Mouse (Mus musculus) MEL-GATA-1-ER (cell line): ENCODE measurements around the gene Pla2g7.
A peak's percentile ranks its signal among the peaks of the same experiment; 100 is the strongest.

ENCODE experiments used
- DNase-seq: peaks from one replicate; pipeline ENCODE4 v3.0.0-alpha.2; 2012; ENCODE audit warnings: low read depth; ENCODE audit errors: extremely low read depth

Pla2g7 gene

DNA sequence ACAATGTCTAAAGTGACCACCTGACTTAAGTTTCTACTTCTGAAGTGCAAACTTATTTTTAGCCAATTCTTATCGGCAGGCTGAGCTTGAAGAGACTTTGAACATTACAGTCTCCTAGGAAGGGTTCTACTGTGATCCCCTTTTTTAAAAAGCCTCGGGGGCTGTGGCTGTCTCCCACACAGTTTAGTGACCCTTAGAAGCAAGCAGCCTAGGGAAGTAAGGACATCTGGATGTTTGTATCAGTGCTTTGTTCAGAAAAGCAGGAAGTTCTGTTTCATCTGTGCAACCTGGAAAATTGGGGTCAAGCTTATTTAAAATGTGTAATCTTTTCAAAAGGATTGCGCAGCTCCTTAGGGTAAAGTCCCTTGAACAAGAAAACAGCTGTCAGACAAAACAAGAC lies 12.6 kb downstream of the Pla2g7 start:
- no peak for DNase-seq

GRCm38 (mm10) chr17:43581012-43581467 lies 13.1 kb downstream of the Pla2g7 start:
- no peak for DNase-seq

DNA sequence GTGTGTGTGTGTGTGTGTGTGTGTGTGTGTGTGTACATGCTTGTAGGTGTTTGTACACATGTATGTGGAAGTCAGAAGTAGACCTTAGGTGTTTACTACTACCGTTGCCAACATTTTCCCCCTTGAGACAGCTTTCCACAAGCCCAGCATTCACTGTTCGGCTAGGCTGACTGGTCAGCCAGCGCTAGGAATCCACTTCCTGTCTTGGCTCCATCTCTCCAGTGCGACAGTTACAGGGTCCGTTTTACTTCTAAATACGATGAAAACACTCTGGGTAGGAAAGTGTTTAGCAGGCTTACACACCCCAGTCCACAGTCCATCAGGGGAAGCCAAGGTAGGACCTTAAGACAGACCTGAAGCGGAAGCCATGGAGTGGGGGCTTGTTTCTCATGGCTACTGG lies 16.9 kb downstream of the Pla2g7 start:
- DNase-seq: no peak

DNA sequence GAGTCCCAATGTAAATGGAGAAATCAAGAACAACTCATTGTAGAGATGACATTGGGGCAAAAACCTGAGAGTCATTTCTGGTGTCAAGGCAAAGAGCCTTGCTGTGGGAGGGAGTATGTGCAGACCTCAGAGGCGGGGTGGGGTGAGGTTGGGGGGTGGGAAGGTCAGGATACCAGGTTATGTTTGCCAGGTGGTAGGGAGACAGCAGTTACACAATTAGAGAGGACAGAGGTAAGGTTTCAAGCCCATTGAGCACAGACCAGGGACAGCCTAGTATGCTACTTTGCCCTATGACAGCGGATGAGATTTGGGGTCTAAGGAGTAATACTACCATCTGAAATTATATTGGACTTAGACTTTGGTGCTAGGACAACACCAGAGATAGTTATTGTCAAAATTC lies 19.4 kb downstream of the Pla2g7 start:
- no peak for DNase-seq

DNA sequence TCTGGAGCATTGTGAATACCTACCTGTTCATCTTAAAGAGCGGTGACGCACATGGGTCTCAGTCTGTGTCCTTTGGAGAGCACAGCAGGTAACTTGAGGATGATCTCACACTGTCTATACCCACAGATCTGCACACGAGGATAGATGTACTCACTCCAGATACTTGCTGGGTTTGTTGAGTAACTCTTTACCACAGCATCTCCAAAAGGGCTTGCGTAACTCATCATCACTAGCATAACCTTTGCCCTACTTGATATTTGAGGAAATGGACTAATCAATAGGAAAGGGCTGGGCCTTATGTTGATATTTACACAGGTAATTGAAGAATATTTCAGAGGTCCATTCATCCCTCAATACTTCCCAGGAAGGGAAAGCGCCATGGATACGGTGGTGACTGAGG lies 21.9 kb downstream of the Pla2g7 start:
- DNase-seq: no peak

GRCm38 (mm10) chr17:43590531-43590930 lies 22.6 kb downstream of the Pla2g7 start:
- no peak for DNase-seq

DNA sequence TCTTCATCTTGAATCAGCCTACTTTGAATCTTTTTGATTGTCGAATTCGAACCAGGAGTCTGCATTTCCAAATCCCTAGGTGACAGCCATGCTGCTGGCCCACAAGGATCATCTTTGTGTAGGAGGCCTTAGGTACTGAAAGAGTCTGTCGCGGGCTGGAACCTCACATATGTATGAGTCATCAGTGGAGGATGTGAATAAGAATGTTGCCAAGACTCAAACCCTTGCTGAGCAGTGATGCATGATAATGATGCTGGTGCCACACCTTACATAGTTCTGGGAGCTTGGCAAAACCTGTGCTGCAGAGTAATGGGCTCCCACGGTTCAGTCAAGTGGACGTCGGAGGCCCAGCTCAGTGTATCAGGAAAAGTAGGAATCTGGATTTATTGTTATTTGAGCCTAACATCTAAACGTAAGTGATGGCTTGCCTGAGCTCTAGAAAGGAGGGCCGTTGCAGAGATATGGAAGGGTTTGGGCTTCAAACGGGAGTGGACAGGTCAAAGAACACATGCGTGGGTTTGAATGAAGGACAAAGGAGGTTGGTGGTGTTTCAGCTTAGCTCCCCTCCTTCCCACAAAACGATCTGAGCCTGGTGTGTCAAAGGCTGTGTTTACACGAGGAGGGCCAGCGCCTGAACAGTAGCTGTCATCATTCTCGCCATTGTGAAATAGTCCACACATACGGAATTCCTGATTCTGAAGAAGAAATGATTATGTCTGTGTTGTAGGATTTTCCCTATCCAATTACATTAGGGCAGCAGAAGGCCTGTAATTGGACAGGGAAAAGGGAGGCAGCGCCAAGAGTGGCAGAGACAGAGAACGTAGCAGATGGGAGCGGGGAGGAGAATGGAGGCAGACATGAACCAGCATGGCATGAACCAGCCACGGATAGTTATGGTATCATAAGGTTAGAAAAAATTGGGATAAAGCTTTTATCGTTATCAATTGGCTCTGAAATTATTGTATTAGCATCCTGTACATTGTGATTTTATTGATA lies 24.7 kb downstream of the Pla2g7 start:
- no peak for DNase-seq

- DNase-seq: no peak
Measured at GRCm38 (mm10) chr17:43597742-43598141, 29.8 kb downstream of the Pla2g7 start.

- DNase-seq: no peak
Measured at GRCm38 (mm10) chr17:43598706-43599105, 30.8 kb downstream of the Pla2g7 start.

DNA sequence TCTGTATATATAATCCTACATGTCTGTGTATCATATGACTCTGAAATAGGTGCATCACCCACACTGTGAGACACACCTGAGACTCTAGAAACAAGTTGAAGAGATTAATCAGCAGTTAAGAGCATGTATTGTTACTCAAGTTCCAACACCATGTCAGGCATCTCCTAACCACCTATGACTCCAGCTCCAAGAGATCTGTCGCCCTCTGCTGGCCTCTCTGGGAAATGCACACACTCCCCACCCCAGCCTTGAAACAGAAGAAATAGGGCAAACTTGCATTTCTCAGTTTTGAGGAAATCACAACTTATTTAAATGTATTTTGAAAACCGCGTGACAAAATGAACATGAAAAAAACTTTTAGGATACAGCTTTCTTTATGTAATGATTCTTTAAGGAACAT lies 38.8 kb downstream of the Pla2g7 start:
- peak; percentile 1 for DNase-seq

GRCm38 (mm10) chr17:43611586-43611985 lies 43.7 kb downstream of the Pla2g7 start:
- DNase-seq: peak; percentile 5

GRCm38 (mm10) chr17:43612221-43612620 lies 44.3 kb downstream of the Pla2g7 start:
- DNase-seq: no peak

- no peak for DNase-seq
Measured at GRCm38 (mm10) chr17:43619156-43619555, 51.3 kb downstream of the Pla2g7 start.

GRCm38 (mm10) chr17:43622076-43622475 lies 54.2 kb downstream of the Pla2g7 start:
- no peak for DNase-seq

GRCm38 (mm10) chr17:43628246-43628645 lies 60.3 kb downstream of the Pla2g7 start:
- DNase-seq: no peak

DNA sequence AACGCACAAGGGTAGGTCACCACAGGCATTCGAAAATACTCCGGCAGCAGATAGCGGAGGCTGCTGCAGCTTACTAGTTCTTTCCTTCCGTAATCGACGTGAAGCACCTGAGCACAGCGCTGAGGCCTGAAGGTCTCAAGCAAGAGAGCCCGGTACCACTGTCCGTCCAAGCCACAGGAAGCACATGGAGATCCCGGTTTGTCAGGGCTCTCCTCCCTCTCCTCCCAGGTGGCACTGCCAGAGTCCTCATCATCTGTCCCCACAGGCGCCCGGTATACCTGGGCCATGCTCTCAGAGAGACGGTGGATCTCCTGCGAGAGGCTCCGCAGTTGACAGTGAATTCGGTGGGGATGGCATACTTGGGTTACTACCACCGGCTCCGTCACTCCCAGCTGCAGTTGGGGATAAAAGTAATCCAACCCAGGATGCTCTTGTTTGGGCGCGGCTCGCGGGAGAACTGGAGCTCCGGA lies 61.2 kb downstream of the Pla2g7 start:
- DNase-seq: no peak

DNA sequence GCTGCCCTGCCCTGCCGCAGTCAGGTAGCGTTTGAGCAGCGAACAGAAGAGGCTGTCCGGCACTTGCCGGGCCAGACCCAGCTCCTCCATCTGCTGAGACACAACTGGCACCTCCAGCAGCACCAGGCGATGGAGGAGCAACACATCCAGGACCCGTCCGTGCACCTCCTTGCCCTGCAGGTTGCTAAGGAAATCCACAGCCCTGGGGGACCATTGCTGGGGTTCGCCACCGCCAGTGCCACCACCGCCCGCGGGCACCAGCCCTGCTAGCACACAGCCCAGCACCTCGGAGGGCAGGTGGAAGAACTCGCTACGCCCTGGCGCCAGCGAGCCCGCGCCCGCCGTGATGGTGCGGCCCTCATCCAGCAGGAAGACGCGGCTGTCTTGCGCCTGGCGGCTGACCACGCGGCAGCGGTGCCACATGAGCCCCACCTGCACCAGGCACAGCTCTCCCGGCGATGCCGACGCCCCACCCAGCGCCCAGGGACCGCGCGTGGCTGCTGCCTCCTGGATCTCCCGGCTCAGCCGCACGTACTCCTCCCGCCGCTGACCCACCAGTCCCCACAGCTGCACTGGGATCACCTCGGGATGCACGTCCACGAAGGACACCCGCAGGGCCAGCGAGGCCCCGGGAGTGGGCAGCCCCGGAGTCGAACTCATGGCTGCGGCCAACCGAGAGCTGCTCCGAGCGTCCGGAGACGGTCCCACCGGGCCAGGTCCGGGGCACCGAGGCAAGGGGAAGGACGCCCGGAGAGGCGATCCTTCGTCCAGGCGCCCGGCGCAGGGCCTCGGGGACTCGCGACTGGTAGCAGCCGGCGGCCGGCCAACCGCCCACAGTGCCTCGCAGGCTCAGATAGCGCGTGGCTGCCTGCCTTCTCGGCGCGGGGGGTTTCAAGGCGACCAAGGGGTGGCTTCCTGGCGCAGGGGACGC lies 61.9 kb downstream of the Pla2g7 start, which contains the start of gene Tdrd6:
Gene Tdrd6 (minus strand): TSS at position 804 of the 931 bp plus-strand sequence.
- DNase-seq: no peak

GRCm38 (mm10) chr17:43630427-43630760 lies 62.5 kb downstream of the Pla2g7 start:
- no peak for DNase-seq

GRCm38 (mm10) chr17:43637146-43637545 lies 69.2 kb downstream of the Pla2g7 start:
- no peak for DNase-seq

DNA sequence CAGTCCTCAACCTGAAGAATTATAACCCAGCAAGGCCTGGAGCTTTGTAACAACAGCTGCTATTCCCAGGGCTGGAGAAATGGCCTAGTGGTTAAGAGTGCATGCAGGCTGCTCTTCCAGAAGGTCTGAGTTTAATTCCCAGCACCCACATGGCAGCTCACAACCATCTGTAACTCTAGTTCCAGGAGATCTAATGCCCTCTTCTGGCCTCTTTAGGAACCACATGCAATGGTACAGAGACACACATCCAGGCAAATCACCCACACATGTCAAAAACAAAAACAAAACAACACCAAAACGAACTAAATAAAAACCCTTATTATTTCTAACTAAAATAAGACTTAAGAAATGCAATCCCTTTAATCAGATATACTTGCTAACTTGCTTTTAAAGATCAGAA lies 72.9 kb downstream of the Pla2g7 start:
- DNase-seq: no peak

DNA sequence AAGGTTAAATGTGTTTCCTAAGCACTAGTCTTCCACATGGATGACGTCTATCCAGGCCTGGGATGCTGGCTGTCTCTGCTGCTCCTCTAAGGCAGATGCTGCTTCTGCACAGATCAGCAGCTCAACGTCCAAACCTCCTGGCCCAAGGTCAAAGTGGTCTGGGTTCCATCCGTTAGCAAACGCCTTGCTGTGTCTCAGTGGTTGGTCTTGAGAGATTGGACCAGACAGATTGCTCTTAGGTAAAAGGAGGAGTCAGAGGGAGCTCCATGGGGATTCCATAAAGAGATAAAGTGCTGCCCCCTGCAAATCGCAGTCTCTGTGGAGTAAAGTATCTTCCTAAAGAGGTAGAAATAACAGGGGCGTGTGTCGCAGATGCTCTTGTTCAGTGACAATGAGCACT lies 75.3 kb downstream of the Pla2g7 start:
- DNase-seq: no peak

DNA sequence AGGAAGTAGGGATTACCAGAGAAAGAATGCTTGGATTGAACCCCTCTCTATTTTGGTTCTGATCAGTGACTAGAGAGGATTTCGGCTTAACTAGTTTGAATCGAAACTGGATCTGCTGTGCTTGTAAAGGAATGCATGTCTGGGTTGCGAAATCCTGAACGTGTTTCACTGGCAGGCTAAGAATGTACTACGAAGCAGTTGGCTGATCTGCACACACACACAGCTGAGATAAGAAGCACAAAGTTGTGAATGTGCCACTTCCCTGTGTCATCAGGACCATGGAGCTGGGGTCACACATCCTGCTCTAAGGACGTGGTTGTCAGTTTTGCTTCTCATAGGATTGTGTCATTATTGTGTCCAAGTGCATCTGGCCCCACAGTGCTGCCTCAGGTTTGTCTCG lies 76.5 kb downstream of the Pla2g7 start:
- no peak for DNase-seq
